Mouse (Mus musculus) CD4-positive, CD25-positive, alpha-beta regulatory T cell, adult 2 months (primary cell): ENCODE results near the gene Ldlrad2.
"Not testable (repeated sequence)": the region's sequence is repeated elsewhere in the genome, so short reads cannot be mapped to it uniquely, and the experiment has no call there.

Experiments used
- DNase-seq: peaks from one replicate; pipeline ENCODE4 v3.0.0-alpha.2; 2012; ENCODE audit warnings: low read depth, low spot score

Gene Ldlrad2

GRCm38 (mm10) chr4:137574469-137574868 is at the start of gene Ldlrad2:
Gene Ldlrad2 (minus strand): TSS chr4:137574569.
- no peak for DNase-seq

DNA sequence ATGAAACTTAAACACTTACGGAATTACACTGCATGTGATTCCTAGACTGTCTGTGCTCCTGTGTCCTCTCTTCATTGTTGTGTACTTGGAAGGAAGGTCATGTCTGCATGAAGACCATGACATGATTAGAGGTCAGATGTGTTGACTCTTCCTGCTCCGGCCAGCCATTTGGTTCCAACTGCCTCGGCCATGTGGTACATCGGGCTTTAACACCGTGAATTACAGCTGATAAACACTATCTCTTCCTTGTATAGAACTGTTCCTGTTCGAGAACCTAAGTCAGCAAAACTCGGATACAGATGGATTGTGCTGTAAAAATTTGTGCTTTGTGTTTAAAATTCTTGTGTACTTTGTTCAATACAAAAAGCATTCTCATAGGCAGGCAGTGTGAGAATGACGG is 48.5 kb upstream of the Ldlrad2 start:
- no peak for DNase-seq

DNA sequence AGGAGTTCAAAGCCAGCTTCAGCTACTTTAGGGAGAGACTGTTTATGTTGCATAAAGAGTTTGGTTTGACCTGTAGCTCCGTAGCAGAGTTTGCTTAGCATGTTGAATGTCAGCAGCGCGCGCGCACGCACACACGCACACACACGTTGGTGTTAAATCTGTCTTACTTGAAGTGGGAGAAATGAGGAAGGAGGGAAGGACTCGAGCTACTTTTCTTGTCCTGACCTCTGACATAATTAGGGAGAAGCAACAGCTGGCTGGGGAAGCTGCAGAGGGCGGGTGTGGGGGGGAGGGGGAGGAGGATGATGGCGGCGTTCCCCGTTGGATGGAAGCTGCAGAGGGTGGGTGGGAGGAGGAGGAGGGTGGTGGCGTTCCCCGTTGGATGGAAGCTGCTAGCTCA is 35.9 kb upstream of the Ldlrad2 start:
- DNase-seq: no peak

DNA sequence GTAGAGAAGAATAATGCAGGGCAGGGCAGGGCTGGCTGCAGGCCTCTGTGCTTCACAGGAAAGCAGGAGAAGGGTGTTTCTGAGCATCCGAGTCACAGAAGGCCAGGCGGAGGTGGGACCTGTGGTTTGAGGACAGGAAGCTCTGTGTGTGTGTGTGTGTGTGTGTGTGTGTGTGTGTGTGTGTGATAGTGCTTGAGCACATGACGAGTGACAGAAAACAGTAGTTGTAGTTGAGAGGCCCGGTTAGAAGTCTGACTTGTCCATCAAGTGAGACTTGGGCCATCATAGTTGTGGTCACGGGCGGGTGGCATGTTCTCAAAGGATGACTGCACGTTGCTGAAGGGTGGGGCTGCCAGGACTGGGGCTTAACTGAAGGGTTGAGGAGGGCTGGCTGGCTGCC is 35.3 kb upstream of the Ldlrad2 start:
- DNase-seq: peak; percentile 77

- no peak for DNase-seq
Measured at GRCm38 (mm10) chr4:137609281-137609680, 34.9 kb upstream of the Ldlrad2 start.

DNA sequence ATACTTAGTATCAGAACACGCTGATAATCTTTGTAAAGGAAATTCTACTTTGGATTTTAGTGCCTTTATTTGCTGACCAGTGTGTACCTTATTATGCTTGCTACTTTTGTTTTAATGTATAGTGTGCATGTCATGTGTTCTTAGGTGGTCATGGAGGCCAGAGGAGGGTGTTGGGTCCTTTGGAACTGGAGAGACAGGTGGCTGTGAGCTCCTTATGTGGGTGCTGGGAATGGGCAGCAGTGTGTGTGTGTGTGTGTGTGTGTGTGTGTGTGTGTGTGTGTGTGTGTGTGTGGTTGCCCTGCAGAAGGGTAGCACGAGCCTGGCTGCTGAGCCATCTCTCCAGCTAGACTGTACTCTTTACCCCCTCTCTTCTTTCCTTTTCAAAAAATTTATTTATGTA is 32.7 kb upstream of the Ldlrad2 start:
- DNase-seq: no peak

DNA sequence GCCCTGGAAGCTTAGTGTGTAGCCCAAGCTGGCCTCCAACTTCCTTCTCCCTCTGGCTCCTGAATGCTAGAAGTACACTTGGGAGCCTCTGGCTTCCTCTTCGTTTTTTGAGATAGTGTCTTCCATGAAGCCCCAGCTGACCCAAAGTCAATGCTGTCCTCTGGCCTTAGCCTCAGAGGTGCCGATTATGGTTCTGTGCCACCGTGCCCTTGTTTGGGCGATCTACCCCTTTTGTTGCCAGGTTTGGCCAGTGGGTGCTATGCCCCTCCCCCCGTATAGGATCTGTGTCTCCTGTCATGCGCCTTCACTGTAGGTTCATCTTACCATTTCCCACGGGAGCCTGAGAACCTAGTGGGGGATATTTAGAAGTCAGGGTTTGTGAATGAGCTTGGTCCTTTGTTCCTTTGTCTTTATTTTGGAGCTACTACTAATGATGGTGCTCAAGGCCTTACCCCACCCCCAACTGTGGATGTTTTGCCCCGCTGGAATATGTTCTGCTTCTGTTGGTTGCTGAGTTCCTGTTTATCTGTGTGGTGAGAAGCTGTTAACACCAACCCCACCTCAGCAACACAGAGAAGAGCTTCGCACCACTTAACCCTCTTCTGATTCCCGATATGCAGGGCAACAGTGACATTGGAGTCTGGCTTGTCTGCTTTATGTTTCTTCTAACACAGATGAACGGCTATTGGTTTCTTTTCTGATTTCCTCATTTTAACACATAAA is 29.2 kb upstream of the Ldlrad2 start:
- no peak for DNase-seq

DNA sequence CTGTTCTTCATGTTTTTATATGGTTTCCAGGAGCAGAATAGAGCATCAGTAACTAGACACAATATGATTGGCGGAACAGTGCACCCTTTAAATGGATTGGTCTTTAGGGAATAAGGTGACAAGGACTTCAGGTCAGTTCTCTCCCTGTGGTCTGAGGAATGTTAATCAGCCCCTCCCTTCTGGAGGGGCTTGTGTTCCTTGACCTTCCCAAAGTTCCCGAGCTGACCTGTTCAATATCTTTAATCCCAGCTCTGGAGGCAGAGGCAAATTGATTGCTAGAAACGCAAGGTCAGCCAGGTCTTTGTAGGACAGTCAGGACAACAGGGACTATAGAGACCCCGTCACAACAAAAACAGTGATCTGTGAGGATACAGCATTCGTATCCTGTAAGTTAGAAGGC is 24.2 kb upstream of the Ldlrad2 start:
- DNase-seq: no peak

GRCm38 (mm10) chr4:137597098-137597630 is 22.8 kb upstream of the Ldlrad2 start:
- DNase-seq: no peak

GRCm38 (mm10) chr4:137594496-137595270 is 20.3 kb upstream of the Ldlrad2 start:
- no peak for DNase-seq

DNA sequence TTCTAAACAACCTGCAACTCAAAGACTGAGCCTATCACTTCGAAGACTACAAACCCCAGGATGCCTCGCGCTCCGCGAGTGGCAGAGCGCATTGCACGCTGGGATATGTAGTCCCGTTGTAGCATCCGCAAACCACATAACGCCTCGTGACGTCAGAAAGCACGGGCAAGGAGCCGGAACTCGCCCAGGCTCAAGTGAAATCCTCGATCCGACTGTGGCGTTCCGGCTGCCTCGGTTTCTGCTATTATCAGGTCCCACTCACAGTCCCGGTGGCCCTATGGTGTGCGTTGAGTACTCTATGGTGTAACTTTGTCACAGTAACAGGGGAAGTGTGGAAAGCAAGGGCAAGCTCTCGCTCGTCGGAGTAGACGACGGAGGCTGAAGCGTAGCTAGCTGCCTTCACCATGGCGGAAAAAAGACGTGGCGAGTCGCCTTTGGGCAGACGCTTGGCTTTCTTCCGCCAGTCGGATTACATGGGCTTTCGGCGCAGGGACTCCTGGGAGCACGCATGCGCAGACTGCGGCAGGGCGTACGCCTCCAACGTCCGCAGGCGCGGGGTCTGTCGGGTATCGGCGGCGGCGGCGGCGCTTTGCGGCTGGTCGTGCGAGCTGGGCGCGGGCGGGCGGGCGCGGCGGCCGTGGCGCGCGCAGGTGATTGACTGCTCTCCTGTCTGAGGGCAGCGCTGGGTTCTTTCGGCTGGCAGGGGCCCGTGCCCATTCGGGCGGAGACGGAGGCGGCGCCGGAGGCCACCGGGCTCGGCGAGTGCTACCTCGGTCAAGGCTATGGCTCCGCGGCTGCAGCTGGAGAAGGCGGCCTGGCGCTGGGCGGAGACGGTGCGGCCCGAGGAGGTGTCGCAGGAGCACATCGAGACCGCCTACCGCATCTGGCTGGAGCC is 19.5 kb upstream of the Ldlrad2 start, which contains the start of gene Usp48:
Gene Usp48, plus strand, starts transcription at position 155 of the 895 bp plus-strand sequence.
- DNase-seq: peak; percentile 100

DNA sequence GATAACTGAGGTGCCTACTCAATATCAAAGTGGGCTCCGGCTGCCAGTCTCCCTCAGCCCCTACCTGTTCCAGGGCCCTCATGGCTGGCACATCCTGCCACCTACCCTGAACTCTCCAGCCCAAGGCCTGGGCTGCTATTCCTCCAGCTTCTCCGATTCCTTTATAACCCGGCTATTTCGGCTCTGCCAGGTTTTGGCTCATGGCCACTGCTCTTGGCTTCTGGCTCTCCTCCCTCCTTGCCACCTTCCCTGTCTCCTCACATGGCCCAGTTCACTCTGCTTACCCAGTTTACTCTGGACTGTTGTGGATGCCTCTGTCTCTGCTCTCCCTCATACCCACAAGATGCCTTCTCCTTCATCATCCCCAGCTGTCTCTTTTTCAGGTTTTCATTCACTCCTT is 16.6 kb upstream of the Ldlrad2 start:
- DNase-seq: no peak

DNA sequence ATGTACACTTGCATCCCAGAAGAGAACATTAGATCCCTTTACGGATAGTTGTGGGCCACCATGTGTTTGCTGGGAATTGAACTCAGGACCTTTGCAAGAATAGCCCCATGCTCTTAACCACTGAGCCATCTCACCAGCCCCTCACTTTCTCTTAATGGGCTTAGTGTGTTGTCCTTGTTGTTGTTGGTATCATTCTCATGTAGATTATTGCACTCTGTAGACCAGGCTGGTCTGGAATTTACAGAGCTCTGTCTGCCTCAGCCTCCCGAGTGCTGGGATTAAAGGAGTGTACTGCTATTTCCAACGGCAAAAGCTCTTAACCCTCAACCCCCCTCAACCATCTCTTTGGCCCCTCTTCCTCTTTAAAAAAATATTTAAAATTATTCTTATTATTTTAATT is 15.2 kb upstream of the Ldlrad2 start:
- DNase-seq: no peak

DNA sequence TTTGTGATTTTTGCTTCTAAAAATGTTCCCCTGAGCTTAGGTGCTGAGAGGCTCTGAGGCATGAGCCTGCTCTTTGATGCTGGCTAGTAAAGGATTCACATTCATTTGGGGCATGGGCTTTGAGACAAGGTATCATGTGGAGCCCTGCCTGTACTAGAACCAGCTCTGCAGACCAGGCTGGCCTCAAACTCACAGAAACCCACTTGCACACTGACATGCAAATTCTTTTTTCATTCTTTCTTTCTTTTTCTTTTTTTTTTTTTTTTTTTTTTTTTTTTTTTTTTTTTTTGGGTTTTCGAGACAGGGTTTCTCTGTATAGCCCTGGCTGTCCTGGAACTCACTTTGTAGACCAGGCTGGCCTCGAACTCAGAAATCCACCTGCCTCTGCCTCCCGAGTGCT is 14.7 kb upstream of the Ldlrad2 start:
- not testable (repeated sequence) for DNase-seq

DNA sequence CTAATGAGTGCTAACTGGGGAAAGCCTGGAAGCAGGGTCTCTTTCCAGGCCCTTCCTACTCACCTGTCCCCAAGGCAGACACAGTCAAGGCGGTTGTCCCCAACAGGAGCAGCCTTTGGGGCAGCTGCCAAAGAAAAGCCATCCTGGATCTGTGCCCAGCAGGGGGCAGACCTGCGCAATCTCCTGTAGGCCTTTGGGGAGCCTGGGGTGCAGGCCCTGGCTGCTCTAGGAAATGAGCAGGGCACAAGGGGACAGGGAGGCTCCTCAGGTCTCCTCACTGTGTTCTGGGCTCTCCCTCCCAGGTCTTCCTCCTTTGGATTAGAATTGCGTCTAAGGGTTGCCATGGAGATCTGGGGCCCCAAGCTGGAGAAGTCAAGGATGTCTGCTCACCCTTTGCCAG is 7.4 kb upstream of the Ldlrad2 start:
- peak; percentile 71 for DNase-seq

- DNase-seq: no peak
Measured at GRCm38 (mm10) chr4:137580299-137580698, 5.9 kb upstream of the Ldlrad2 start.

DNA sequence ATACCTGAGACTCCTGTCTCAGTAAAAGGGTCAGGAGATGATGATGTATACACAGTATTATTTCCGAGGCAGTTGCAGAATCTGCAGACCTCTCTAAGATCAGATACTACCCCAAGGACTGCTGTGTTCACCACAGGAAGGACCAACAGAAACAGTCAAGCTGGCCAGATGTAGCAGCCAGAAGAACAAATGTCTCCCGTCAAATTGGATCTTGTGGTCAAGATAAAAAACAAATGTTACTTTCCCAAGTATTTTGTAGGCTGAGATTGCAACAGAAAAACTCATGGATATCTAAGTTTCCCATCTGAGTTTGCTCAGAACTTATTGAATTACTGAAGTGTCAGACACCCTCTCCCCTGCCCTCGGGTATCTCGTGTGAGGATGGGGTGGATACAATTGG is 5.4 kb upstream of the Ldlrad2 start:
- DNase-seq: no peak

DNA sequence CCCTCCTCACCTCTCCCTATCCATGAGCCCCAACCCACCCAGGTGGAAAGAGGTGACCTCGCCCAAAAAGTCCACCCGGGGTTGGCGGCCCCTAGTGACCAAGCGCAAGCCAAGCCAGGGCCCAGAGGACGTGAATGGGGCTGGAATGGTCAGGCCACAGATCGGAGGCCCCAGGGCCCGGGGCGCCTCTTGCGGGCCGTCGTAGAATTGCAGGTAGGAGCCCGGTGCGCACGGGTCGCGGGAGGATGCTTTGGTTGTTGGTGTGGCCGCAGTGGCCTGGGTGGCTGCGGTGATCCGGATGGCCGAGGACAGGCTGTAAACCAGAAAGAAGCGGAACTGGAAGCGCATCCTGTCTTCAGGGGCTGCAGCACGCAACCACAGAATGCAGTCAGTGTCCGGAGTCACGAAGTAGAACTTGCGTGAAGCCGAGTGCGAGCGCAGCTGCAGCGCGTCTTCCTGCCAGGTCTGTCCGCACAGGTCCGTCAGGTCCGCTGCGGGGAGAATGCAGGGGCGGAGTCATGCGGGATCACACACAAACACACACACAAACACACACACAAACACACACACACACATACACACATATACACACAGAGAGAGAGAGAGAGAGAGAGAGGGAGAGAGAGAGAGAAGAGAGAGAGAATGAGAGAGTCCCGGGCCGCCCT is 3.9 kb upstream of the Ldlrad2 start:
- peak; percentile 53 for DNase-seq

- DNase-seq: no peak
Measured at GRCm38 (mm10) chr4:137577486-137577885, 3.1 kb upstream of the Ldlrad2 start.

DNA sequence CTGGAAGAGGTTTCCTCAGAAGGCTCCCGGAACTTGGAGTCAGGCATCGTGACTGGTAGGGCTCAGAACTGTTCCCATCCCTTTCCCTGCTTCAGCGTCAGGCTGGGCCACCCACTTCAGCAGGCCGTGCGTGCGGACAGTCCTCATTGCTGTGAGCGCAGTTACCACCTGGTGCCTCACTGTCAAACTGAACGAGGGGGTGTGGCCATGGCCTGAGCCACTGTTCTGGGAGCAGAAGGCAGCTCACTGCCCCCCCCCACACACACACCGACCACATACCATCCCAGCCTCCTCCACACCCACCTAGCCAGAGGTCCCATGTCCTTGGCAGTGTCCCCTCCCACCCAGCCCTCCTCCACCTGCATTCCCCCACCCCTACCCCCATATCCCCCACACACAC is 4.5 kb downstream of the Ldlrad2 start:
- DNase-seq: no peak

- no peak for DNase-seq
Measured at GRCm38 (mm10) chr4:137556673-137557210, 17.6 kb downstream of the Ldlrad2 start.
